Mouse (Mus musculus): ENCODE measurements at regions not wholly inside any gene's neighbourhood (a gene's known extent, or its start where the extent isn't known, plus 50 kb on each side); places are given as distances from the start of the nearest gene placed in this dataset.

DNA sequence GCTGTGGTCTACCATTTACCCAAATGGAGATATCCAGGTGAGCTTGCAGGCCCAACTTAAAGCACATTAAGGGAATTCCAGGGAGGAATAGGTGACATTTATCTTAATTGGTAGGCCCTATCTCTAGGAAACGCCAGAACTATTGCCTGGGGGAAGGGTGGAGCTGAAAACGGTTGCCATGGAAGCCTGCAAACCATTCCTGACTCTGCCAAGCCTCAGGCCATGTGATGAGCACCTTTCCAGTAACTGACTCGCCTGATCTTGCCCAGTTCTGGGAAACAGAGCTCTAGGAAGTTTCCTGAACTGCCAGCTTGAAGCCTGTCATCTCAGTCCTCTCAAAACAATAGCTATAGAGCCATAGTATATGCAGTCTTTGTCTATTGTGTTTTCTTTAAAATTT, 297.0 kb downstream of the Slitrk5 start:
- no peak for DNase-seq (ENCODE audit: extremely low spot score in 1 of 2, low spot score in 1 of 2)

DNA sequence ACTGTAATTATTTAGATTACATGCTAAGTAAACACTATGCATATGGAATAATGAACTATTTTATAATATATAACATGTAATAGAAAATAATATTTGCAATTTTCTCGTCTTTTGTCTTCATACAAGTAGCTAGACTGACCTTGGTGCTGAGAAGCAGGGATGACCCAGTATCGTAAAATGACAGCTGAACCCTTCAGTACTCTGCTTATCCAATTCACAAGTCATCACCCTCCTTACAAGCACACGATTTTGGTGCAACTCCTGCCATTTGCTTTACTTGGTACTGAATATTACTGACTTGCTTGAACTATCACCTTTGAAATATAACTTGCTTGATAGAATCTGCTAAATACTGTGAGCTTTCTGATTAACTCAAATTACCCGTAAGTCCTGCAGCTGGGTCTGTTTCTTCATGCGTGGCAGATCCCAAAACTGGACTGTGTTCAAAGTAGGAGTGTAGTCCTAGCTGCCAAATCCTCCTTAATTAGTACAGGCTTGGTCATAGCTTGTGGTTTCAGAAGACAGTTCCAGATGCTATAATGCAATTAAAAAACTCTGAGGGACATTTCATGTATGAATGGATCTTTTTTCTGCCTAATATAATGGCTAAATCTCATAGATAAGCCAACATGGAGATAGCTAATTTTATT, 321.0 kb downstream of the Slitrk5 start:
- no peak for DNase-seq (ENCODE audit: extremely low spot score in 1 of 2, low spot score in 1 of 2)

DNA sequence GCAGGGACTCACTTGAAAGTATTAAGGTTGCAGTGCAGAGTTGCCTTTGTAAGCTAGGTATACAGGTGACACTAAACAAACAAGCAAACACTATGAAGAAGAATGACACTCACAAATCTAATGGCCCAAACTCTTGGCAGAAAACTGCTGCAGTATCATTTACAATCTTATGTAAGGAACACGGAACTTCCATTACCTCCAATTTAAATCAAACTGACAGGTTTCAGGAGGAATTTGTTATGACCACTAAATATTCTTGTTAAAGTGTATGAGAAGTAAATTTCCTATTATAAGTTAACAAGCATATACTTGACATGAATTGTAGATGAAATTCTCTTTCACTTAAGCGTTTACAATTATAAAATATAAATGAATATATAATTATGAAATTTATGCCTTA, 327.2 kb downstream of the Slitrk5 start:
- no peak for DNase-seq (ENCODE audit: extremely low spot score in 1 of 2, low spot score in 1 of 2)

DNA sequence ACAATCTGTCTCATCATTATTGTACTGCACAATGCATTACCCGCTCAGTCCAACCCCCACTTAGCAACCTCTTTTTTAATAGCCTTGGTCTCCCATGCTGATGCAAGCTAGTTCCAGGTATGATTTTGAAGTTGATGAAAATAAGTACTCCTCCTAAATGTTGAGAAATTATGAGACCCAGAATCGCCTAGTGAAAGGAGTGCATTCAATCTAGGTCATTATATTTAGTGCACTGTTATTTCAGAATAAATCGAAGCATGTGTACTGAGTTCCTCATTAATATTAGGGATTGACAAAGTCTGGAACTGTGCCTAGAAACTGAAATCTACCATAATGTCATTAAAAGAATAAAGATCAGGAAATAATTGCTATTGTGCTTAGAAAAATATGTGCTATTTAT, 328.0 kb downstream of the Slitrk5 start:
- DNase-seq (ENCODE audit: extremely low spot score in 1 of 2, low spot score in 1 of 2), result no peak

DNA sequence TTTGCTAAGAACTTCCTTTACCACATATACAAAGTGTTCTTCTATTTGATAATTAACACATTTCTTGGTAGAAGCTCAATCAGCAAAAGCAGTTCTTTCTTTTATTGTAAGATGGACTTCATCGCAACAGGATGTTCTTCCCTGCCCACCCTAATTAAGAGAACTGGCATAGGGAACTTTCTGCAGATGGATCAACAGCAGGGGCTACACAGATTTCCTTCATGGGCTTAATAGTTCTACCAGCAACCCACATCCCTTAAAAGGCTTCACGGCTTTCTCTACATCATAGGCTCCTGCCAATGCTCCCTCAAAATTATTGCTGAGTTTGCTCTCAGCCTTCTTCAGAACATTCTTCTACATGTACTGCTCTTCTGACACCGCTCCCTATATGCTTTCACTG, 333.8 kb downstream of the Slitrk5 start:
- no peak for DNase-seq (ENCODE audit: extremely low spot score in 1 of 2, low spot score in 1 of 2)

DNA sequence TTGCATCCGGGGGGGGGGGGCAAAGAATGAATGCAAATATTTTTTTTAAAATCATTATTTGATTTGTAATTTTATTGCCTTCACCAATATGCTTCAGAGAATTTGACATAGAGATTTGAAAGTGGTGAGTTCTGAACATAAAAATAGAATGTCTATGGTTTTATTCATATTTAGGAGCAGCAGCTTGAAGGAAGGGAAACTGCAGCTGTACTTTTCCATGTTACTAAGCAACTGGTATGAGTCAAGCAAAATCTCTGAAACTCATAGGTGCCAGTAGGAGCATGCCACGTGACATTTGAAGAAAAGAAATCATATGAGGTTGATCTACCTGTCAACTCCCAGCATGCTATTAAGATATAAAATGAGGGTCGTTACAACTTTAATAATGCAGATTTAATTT, 354.4 kb downstream of the Slitrk5 start:
- DNase-seq (ENCODE audit: extremely low spot score in 1 of 2, low spot score in 1 of 2), result peak; percentile 25 to 75

DNA sequence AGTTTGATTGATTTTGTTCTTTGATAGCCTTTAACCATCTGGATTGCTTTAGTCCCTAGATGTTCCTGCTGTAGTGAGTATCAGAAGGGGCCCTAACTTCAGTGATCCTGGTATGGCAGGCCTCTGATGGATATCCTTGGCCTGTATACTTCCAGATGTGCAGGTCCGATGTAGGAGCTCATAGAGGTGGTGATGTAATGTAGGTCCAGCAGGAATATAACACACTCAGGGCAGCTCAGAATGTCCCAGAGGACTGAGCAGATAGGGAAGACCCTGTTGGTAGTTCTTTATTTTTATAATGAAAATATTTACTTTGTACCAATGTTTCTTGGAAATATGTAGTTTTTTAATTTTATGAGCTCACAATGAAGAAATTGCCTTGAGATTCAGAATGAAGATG, 400.2 kb downstream of the Slitrk5 start:
- no peak for DNase-seq (ENCODE audit: extremely low spot score in 1 of 2, low spot score in 1 of 2)
